Mouse (Mus musculus) left cerebral cortex, postnatal 25 days (tissue): ENCODE measurements at regions not wholly inside any gene's neighbourhood (a gene's known extent, or its start where the extent isn't known, plus 50 kb on each side); places are given as distances from the start of the nearest gene placed in this dataset.

Experiments
- DNase-seq, 2 experiments: peaks; one replicate each; pipeline ENCODE4 v3.0.0; 2022; ENCODE audit warnings: low spot score in 2 of 2, mixed read lengths in 1 of 2
- intact Hi-C: fragments of 180-260 bp; cut with DNase I; formaldehyde crosslinking; loops from one replicate; pipeline ENCODE4 v1.15.1; 2025

DNA sequence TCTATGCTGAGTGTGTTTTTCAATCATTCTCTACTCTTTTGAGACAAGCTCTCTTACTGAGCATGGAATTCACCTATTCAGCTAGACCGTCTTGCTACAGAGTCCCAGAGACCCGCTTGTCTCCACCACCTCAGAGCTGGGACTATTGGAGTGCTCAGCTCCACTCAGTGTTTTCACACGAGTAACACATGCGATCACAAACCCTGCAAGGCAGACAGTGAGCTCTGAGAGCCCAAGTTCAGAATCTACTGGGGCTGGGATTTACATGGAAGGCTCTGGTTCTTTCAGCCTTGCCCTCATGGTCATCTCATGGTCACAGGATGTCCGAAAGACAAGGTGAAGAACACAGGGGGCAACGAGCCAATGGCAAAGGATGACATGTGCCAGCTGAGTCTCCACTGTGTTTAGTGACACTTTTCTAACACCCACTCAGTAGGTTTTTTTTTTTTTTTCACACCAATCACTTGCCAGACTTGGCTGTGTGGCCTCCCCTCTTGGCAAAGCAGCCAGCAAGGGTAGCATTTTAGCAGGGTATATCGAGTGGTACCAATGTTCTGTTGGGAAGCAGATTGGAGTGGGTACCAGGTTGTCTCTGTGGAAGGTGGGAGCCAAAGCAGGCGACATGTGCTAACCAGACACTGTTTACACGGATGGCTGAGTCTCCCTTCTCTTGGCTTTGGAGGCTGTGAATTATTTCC, 51.2 kb upstream of the Gtsf1l start:
- DNase-seq = peak; percentile 12 to 53
- intact Hi-C loops = no loop called here

DNA sequence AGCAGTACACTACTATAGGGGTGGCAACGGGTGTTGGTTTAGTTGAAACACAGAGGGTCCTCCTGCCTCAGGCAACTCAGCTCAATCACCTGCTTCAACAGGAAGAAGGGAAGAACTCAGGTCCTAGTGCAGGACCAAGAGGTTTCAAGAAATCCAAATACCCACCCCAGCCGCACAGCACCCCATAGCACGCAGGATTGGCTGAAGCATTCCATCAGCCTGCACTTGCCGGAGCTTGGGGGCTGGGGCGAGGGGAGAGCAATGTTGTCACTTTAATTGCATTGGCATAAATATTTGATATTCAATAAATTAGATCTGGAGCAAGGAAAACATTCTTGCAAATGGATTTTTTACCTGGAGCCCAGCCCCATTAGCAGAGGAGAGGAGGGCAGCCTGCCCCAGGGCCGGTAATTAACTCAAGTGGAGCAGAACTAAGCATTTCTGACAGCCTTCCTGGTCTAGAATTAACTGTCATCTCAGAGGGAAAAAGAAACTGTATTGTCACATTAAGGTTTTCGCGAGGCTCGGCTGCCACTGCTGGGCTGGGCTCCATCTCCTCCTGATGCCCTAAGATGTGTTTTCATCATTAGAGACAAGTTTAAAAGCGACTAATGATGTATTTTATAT, 55.2 kb upstream of the Gtsf1l start:
- intact Hi-C loops = no loop called here
- DNase-seq = no peak

DNA sequence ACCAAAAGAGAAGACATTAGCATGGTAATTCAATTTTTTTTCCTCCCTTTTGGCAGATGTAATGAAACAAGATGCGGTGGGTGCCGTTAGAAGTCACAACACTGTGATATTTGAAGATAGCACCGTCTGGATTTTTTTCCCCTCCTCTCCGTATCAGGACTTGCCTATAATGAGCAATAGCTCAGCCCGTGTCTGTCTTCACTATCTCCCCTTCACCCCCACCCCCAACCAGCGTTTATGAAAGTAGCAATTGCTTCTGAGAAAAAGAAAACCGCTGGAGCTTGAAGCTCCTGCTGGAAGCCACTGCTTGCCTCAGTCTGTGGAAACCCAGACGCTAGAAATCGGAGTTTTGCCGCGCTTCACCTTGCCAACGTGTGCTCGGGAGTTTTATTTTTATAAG, 55.8 kb upstream of the Gtsf1l start:
- intact Hi-C loops = no loop called here
- DNase-seq = no peak

DNA sequence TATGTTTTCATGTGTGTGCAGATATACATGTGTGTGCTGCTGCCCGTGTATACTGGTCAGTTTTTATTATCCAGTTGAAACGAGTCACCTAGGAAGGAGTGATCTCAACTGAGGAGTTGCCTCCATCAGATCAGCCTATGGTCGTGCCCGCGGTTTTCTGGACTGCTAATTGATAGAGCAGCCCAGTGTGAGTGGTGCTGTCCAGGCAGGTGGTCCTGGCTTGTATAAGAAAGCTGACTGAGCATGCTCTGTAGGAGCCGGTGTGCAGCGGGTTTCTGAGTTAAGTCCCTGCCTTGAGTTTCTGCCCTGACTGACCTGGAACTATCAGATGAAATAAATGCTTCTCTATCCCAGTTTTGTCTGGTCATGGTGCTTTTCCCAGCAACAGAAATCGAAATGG, 56.9 kb upstream of the Tox2 start:
- intact Hi-C loops = no loop called here

DNA sequence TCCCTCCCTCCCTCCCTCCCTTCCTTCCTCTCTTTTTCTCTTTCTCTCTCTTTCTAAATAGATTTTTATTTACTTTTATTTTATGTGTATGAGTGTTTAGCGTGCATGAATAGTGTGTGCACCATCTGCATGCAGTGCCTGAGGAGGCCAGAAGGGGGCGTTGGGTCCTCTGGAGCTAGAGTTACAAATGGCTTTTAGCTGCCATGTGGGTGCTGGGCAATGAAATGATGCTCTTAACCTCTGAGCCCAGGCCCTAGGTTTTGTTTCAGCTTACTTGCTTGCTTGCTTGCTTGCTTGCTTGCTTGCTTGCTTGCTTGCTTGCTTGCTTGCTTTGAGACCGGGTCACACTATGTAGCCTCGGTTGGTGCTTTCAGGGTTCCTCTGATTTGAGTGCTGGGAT, 56.4 kb upstream of the Tox2 start:
- no peak for DNase-seq
- intact Hi-C loops = no loop called here

More for the DNA sequence above, 56.9 kb upstream of the Tox2 start:
- DNase-seq = no peak

DNA sequence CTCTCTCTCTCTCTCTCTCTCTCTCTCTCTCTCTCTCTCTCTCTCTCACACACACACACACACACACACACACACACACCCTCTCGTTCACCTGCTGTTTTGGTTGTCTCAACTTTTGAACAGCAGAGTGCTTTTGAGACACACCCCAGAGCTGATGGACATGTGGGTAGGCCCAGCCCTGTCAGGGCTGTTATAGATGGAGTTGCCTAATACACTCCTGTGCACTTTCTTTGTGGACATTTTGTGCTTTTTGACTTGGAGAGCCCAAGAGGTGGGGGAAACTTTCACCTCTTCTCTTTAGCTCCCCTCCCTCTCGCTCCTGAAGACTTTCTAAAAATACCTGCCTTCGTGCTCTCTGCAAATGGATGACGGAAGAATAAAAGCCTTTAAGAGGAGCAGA, 55.5 kb upstream of the Tox2 start:
- intact Hi-C loops = no loop called here
- DNase-seq = no peak

DNA sequence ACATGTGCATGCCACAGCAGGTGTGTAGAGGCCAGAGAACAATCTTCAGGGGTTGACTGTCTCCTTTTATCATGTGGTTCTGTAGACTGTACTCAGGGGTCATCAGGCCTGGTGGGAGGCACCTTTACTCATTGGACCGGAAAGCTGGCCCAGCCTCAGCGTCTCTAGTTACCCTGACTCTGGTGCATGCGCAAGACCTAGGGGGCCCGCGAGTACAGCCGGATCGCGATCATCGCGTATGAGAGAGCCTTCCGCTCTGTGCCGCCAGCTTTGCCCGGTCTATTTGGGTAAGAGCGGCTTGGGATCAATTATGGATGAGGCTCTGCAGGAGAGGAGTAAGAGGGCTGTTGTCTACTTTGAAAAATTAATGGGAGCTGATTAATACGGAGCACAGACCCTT, 51.9 kb upstream of the Tox2 start:
- no peak for DNase-seq
- intact Hi-C loops = no loop called here

DNA sequence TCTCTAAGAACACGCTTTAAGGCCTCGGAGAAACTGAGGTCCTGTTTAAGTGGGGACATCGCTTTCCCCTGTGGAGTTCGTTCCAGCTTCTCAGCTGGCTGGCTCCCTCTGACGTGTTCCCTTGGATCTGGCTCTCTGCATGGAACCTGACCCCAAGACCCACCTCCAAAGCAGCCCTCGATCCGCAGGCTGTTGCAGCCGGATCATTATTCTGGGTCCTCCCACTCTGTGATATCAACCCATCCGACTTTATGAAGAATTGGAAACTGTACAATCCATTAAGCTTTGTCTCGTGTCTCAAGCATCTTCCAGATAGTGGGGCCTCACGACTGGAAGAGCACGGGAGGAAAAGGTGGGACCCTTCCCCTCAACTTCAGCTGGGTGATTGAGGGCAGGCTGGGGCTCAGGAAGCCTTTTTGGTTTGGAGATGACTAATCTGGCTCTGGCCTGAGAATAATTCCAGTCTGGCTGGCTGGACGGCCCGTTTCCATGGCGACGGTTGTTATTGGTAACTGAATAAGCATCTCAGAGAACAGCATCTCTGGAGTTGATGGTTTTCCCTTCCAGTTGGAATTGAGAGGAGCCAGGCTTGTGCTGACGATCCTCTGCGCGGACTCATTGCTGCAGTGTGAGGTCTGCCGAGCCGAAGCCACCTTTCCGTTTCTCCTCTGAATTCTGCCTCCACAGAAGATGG, 50.4 kb upstream of the Tox2 start:
- DNase-seq = peak; percentile 89 to 96
- intact Hi-C loops = no loop called here
